Mouse (Mus musculus) kidney, postnatal 0 days (tissue): ENCODE data around the gene Map3k9. TPM values are rescaled to one million over a fixed set of nuclear protein-coding genes. Genes with fewer than 3 reads are reported as not detected.

Experiments used
- ATAC-seq: fragments of 200-750 bp; cut with Nextera tagmentation; replicated peaks from 2 replicates; pipeline ENCODE4 v1.8.0; 2017; ENCODE audit warnings: low read depth, moderate number of reproducible peaks, moderate TSS enrichment, moderate library complexity; ENCODE audit not compliant: low FRiP score
- DNase-seq: peaks from one replicate; pipeline ENCODE4 v3.0.0-alpha.2; 2016; ENCODE audit warnings: low spot score
- H3K27ac ChIP-seq: fragments of 300-500 bp; sonication (generic); 2 replicates; pipeline ENCODE4 v1.5.1; 2014; ENCODE audit warnings: mild to moderate bottlenecking
- H3K27me3 ChIP-seq: fragments of 300-500 bp; sonication (generic); 2 replicates; pipeline ENCODE4 v1.6.1; 2014; ENCODE audit warnings: low read length, mixed read lengths; ENCODE audit not compliant: insufficient read depth
- H3K36me3 ChIP-seq: fragments of 300-500 bp; sonication (generic); 2 replicates; pipeline ENCODE4 v1.6.1; 2014; ENCODE audit warnings: low read length, mixed read lengths; ENCODE audit not compliant: insufficient read depth
- H3K4me1 ChIP-seq: fragments of 300-500 bp; sonication (generic); replicated peaks from 2 replicates; pipeline ENCODE4 v1.6.1; 2014; ENCODE audit warnings: antibody characterized with exemption, low read length, mixed read lengths; ENCODE audit not compliant: insufficient read depth
- H3K4me2 ChIP-seq: fragments of 300-500 bp; sonication (generic); 2 replicates; pipeline ENCODE4 v1.6.1; 2014; ENCODE audit warnings: mild to moderate bottlenecking, low read length, moderate library complexity, mixed read lengths
- H3K4me3 ChIP-seq: fragments of 300-500 bp; sonication (generic); replicated peaks from 2 replicates; pipeline ENCODE4 v1.5.1; 2014; ENCODE audit warnings: low read depth, low read length
- H3K9ac ChIP-seq: fragments of 300-500 bp; sonication (generic); 2 replicates; pipeline ENCODE4 v1.6.1; 2014; ENCODE audit warnings: low read depth, low read length
- H3K9me3 ChIP-seq: fragments of 300-500 bp; sonication (generic); replicated peaks from 2 replicates; pipeline ENCODE4 v1.6.1; 2016; ENCODE audit warnings: low read length, inconsistent platforms, mixed read lengths
- CTCF ChIP-seq: IDR thresholded peaks from 2 replicates; pipeline ENCODE4 v1.5.1; 2016; ENCODE audit warnings: antibody characterized with exemption, low read depth, mild to moderate bottlenecking, moderate library complexity
- WGBS: fragments of 180-500 bp; shearing (Covaris S2); extraction: QIAGEN DNeasy Blood & Tissue Kit; methylation state at CpG from one replicate; pipeline ENCODE4 v1.1.7; 2014; 5-methylcytosine and 5-hydroxymethylcytosine counted together
- polyA plus RNA-seq: library from polyadenylated mRNA; unstranded; fragments of >200 nt; fragmentation: Nextera tagmentation; extraction: Ambion mirVana; gene quantifications from 2 replicates; pipeline ENCODE4 v1.2.1, GENCODE M21; 2015

Map3k9 gene
- polyA plus RNA-seq, 1 experiment from 2014 or later = 1.4 TPM

DNA sequence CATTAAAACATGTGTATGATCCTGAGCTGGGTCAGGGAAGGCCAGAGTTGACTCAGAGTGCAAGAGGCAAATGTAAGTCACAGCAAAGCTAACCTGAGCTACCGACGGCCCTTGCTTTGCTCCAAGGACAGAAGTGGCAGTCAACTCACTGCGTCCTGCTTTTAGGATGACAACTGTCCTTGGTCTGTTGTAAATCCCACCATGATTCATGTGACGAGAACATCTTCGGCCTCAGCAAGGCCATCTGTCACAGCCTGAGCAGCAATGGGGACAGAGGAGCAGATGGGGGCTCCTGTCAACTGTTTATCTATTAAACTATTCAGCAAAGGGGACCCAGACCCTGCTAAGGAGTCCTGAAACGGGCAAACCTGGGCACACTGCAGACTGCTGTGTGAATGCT is 15.6 kb downstream of the Map3k9 start:
- 80% methylated on average over 6 of the region's 6 CpGs for WGBS
- H3K9me3 ChIP-seq = no peaks in the 10 kb centered on the region
- ATAC-seq = no peak

DNA sequence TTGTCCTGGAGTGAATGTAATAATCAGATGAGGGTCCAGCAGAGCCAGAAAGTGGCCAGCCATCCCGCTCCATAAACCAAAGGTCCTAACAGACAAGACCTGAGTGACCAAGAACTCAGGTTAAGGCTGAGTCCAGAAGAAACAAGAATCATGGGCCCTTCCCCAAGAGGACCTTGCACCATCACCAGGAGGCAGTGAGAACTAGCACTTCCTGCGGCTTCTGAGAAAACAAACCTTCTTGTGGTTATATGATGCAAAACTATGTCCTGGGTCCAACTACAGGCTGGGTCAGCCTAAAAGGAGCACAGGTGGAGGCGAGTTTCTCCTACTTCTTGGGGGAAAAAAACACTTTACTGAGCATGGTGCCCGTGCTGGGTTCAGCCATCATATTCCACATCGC is 16.6 kb downstream of the Map3k9 start:
- Histone ChIP-seq H3K27me3 (no peaks in the 10 kb centered on the region), H3K9ac (no peak overlapping the region), H3K27ac (no peak overlapping the region), H3K36me3 (no peaks in the 10 kb centered on the region), H3K9me3 (no peaks in the 10 kb centered on the region), H3K4me2 (no peak overlapping the region), H3K4me1 (no peaks in the 10 kb centered on the region), H3K4me3 (no peak overlapping the region)
- ATAC-seq = no peak
- WGBS = 87% methylated on average over 5 of the region's 5 CpGs
- no peak for DNase-seq
- TF ChIP-seq CTCF = no peak

More for the DNA sequence above, 15.6 kb downstream of the Map3k9 start:
- Histone ChIP-seq H3K4me1 (no peaks in the 10 kb centered on the region), H3K4me2 (no peak overlapping the region), H3K4me3 (no peak overlapping the region), H3K27ac (no peak overlapping the region), H3K9ac (no peak overlapping the region), H3K36me3 (no peaks in the 10 kb centered on the region), H3K27me3 (no peaks in the 10 kb centered on the region)
- TF ChIP-seq CTCF = no peak
- DNase-seq = no peak

DNA sequence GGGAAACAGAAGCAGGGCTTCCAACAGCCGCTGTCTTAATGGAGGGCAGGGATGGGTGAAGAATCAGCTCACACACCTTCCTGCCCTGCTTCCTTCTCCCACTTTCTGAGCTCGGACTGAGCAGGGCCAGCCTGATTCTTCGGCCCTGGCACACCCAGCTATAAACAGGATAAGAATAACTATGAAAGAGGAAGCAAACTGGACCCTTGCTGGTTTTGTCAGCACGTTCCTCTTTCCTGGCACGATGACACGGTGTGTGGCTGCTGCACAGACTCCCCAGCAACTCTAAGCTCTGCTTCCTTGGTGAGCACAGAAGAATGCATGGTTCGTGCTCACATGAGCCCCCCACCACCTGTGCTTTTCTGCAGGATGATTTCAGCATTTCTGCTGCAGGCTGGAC is 26.3 kb downstream of the Map3k9 start:
- no peak overlapping the region for H3K4me3 ChIP-seq
- no peak for ATAC-seq
- H3K9ac ChIP-seq = no peak overlapping the region
- no peaks in the 10 kb centered on the region for H3K9me3 ChIP-seq
- no peaks in the 10 kb centered on the region for H3K27me3 ChIP-seq
- H3K4me2 ChIP-seq = no peak overlapping the region
- 57% methylated on average over 7 of the region's 7 CpGs for WGBS
- no peak overlapping the region for H3K27ac ChIP-seq
- H3K4me1 ChIP-seq = no peaks in the 10 kb centered on the region
- no peak for TF ChIP-seq CTCF
- no peaks in the 10 kb centered on the region for H3K36me3 ChIP-seq
- no peak for DNase-seq

DNA sequence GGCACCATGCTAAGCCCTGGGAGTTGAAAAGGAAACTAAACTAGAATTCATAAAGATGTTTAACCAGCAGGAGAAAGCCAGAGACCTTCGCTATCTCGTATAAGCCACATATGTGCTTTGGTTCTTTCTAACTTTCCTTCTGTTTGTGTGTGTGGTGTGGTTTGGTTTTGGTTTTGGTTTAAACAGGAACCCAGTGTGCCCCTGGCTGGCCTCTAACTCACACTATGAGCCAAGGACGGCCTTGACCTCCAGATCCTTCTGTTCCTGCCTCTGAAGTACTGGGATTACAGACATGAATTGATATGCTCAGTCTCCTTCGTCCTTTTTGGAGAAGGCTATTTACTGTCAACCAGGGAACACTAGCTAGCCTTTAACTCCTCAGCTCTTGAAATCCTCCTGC is 29.9 kb downstream of the Map3k9 start:
- H3K9me3 ChIP-seq = no peaks in the 10 kb centered on the region
- WGBS = 78% methylated on average over 4 of the region's 4 CpGs
- no peaks in the 10 kb centered on the region for H3K27me3 ChIP-seq
- no peak for TF ChIP-seq CTCF
- H3K36me3 ChIP-seq = no peaks in the 10 kb centered on the region
- DNase-seq (no peak), ATAC-seq (no peak)
- no peak overlapping the region for H3K4me2 ChIP-seq
- no peak overlapping the region for H3K4me3 ChIP-seq
- no peak overlapping the region for H3K27ac ChIP-seq
- H3K4me1 ChIP-seq = no peaks in the 10 kb centered on the region
- no peak overlapping the region for H3K9ac ChIP-seq

DNA sequence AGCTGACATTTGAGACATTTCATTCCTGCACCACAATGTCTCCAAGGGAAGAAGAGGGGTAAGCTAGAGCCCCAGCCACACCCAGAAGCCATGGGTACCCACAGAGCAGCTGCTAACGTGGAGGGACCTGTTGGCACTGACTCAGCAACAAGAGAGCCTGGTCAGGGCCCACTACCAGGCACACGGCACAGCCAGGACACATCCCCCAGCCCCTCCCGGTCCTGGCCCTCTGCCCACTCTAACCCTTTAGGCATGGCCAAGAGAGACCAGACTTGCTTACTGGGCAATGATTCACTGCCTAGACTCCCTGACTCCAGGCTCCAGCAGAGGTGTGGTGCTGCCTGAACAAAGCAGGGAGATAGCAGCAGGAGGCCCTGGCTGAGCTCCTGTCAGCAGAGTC is 32.1 kb downstream of the Map3k9 start:
- ATAC-seq = no peak
- no peak overlapping the region for H3K27ac ChIP-seq
- H3K36me3 ChIP-seq = no peaks in the 10 kb centered on the region
- WGBS = 52% methylated on average over 3 of the region's 3 CpGs
- DNase-seq = no peak
- no peaks in the 10 kb centered on the region for H3K27me3 ChIP-seq
- no peak overlapping the region for H3K9ac ChIP-seq
- no peak overlapping the region for H3K4me3 ChIP-seq
- H3K4me1 ChIP-seq = no peaks in the 10 kb centered on the region
- TF ChIP-seq CTCF = no peak
- H3K4me2 ChIP-seq = no peak overlapping the region
- H3K9me3 ChIP-seq = no peaks in the 10 kb centered on the region

DNA sequence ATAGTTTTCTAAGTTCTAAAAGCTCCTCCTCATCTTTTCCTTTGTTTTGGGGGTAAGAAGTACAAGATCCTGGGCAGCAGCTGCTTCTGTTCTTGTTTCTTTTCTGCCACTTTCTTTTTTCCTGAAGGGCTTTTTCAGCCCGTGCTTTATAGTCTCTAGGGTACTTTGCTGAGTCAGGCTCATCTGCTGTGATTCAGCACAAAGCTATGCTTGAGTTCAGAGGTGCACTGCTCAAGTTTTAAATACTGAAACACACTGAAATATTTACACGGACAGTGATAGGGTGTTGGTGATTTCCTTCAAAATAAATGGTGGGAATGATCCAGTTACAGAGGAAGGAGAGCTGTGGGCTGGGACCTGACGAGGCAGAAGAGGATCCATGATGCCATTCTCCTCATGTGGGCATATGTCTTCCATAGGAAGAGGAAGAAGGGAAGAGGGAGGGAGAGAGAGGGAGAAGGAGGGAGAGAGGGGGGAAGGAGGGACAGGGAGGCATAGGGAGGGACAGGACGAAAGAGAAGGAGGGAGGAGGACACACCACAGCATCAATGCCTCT is 32.9 kb downstream of the Map3k9 start:
- Histone ChIP-seq H3K36me3 (no peaks in the 10 kb centered on the region), H3K4me3 (no peak overlapping the region), H3K4me1 (no peaks in the 10 kb centered on the region), H3K27ac (no peak overlapping the region), H3K9ac (no peak overlapping the region), H3K9me3 (no peaks in the 10 kb centered on the region), H3K27me3 (no peaks in the 10 kb centered on the region), H3K4me2 (no peak overlapping the region)
- ATAC-seq = no peak
- 31% methylated on average over 4 of the region's 4 CpGs for WGBS
- DNase-seq = no peak
- TF ChIP-seq CTCF = no peak

DNA sequence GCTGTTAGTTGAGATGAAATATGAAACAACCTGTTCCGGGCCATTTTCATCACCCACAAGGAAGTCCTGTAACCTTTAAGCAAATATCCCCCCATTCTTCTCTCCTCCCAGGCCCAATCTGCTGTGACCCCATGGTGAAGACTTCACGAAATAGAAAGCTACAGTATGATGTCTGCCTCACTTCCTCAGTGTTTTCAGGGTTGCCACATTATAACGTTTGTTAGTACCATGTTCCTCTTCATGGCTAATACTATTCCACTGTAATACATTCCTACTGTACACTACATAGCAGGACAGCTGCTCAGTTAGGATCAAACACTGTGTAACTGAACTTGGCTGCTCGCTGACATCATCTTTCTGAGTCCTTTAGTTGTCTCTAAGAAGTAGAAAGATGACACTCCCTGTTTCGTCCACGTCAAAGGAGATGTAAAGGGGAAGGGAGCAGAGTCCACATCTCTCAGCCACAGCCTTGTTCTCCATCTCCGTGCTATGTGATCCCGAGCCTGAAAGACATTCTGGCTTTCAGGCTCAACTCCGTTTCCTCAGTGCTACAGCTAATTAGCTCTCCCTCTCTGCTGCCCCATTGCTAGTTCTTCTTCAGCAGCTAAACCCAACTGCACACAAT is 34.5 kb downstream of the Map3k9 start:
- Histone ChIP-seq H3K4me3 (no peak overlapping the region), H3K9me3 (no peaks in the 10 kb centered on the region), H3K36me3 (no peaks in the 10 kb centered on the region), H3K4me2 (no peak overlapping the region), H3K9ac (no peak overlapping the region), H3K27ac (no peak overlapping the region), H3K4me1 (no peaks in the 10 kb centered on the region), H3K27me3 (no peaks in the 10 kb centered on the region)
- DNase-seq (no peak), ATAC-seq (no peak)
- 71% methylated on average over 9 of the region's 9 CpGs for WGBS
- TF ChIP-seq CTCF = no peak
